Mouse (Mus musculus): ENCODE results near the gene Tnrc6a. TPM values are rescaled to one million over a fixed set of nuclear protein-coding genes. Genes with fewer than 3 reads are reported as not detected.
A peak's percentile ranks its signal among the peaks of the same experiment; 100 is the strongest.

The Tnrc6a gene
- polyA plus RNA-seq, 1 experiment from 2014 or later, result 59.8 TPM

GRCm38 (mm10) chr7:123113590-123113989 lies 10.1 kb upstream of the Tnrc6a start:
- no peak overlapping the region for H3K4me2 ChIP-seq (replicated peaks; ENCODE audit: low read depth, low read length)
- ATAC-seq (ENCODE audit: insufficient number of reproducible peaks, insufficient read depth, low FRiP score, low read depth), result no peak
- no peak overlapping the region for H3K9ac ChIP-seq (replicated peaks; ENCODE audit: low read depth, low read length)
- H3K9me3 ChIP-seq (ENCODE audit: control insufficient read depth, low read depth, low read length), result no peaks in the 10 kb centered on the region
- no peak overlapping the region for H3K27ac ChIP-seq (ENCODE audit: low read length)
- no peaks in the 10 kb centered on the region for H3K36me3 ChIP-seq (ENCODE audit: control insufficient read depth, insufficient read depth, low read length)
- WGBS, result 95% methylated on average over 6 of the region's 6 CpGs
- no peak overlapping the region for H3K4me3 ChIP-seq (ENCODE audit: low read depth, low read length)
- H3K4me1 ChIP-seq (ENCODE audit: control insufficient read depth, insufficient read depth, low read length), result peaks cover 6% of the 10 kb centered on the region
- no peaks in the 10 kb centered on the region for H3K27me3 ChIP-seq (ENCODE audit: control insufficient read depth, insufficient read depth, low read length)

- no peak overlapping the region for H3K4me3 ChIP-seq (ENCODE audit: low read depth, low read length)
- no peaks in the 10 kb centered on the region for H3K27me3 ChIP-seq (ENCODE audit: control insufficient read depth, insufficient read depth, low read length)
- no peaks in the 10 kb centered on the region for H3K4me1 ChIP-seq (ENCODE audit: control insufficient read depth, insufficient read depth, low read length)
- no peaks in the 10 kb centered on the region for H3K9me3 ChIP-seq (ENCODE audit: control insufficient read depth, low read depth, low read length)
- no peak overlapping the region for H3K27ac ChIP-seq (ENCODE audit: low read length)
- no peak overlapping the region for H3K4me2 ChIP-seq (replicated peaks; ENCODE audit: low read depth, low read length)
- no peaks in the 10 kb centered on the region for H3K36me3 ChIP-seq (ENCODE audit: control insufficient read depth, insufficient read depth, low read length)
- 68% methylated on average over 12 of the region's 12 CpGs for WGBS
- H3K9ac ChIP-seq (replicated peaks; ENCODE audit: low read depth, low read length), result no peak overlapping the region
- ATAC-seq (ENCODE audit: insufficient number of reproducible peaks, insufficient read depth, low FRiP score, low read depth), result no peak
These were observed 6.9 kb upstream of the Tnrc6a start for GRCm38 (mm10) chr7:123116799-123117198.

GRCm38 (mm10) chr7:123117209-123117608 lies 6.5 kb upstream of the Tnrc6a start:
- ATAC-seq (ENCODE audit: insufficient number of reproducible peaks, insufficient read depth, low FRiP score, low read depth), result no peak
- Histone ChIP-seq H3K36me3 (ENCODE audit: control insufficient read depth, insufficient read depth, low read length) (no peaks in the 10 kb centered on the region), H3K4me1 (ENCODE audit: control insufficient read depth, insufficient read depth, low read length) (no peaks in the 10 kb centered on the region), H3K4me2 (replicated peaks; ENCODE audit: low read depth, low read length) (no peak overlapping the region), H3K27me3 (ENCODE audit: control insufficient read depth, insufficient read depth, low read length) (no peaks in the 10 kb centered on the region), H3K9me3 (ENCODE audit: control insufficient read depth, low read depth, low read length) (no peaks in the 10 kb centered on the region), H3K4me3 (ENCODE audit: low read depth, low read length) (no peak overlapping the region), H3K9ac (replicated peaks; ENCODE audit: low read depth, low read length) (no peak overlapping the region), H3K27ac (ENCODE audit: low read length) (no peak overlapping the region)
- 84% methylated on average over 4 of the region's 4 CpGs for WGBS

- Histone ChIP-seq H3K4me1 (ENCODE audit: control insufficient read depth, insufficient read depth, low read length) (peaks cover 4% of the 10 kb centered on the region), H3K27ac (ENCODE audit: low read length) (no peak overlapping the region), H3K27me3 (ENCODE audit: control insufficient read depth, insufficient read depth, low read length) (no peaks in the 10 kb centered on the region), H3K36me3 (ENCODE audit: control insufficient read depth, insufficient read depth, low read length) (no peaks in the 10 kb centered on the region), H3K9ac (replicated peaks; ENCODE audit: low read depth, low read length) (no peak overlapping the region), H3K9me3 (ENCODE audit: control insufficient read depth, low read depth, low read length) (no peaks in the 10 kb centered on the region), H3K4me3 (ENCODE audit: low read depth, low read length) (no peak overlapping the region), H3K4me2 (replicated peaks; ENCODE audit: low read depth, low read length) (no peak overlapping the region)
- ATAC-seq (ENCODE audit: insufficient number of reproducible peaks, insufficient read depth, low FRiP score, low read depth), result no peak
- WGBS, result 81% methylated on average over 7 of the region's 7 CpGs
These were observed 3.2 kb upstream of the Tnrc6a start for GRCm38 (mm10) chr7:123120516-123120915.

- Histone ChIP-seq H3K4me1 (ENCODE audit: control insufficient read depth, insufficient read depth, low read length) (peaks cover 11% of the 10 kb centered on the region), H3K27me3 (ENCODE audit: control insufficient read depth, insufficient read depth, low read length) (no peaks in the 10 kb centered on the region), H3K9ac (replicated peaks; ENCODE audit: low read depth, low read length) (peak overlapping the region; percentile 94), H3K27ac (ENCODE audit: low read length) (peak overlapping the region; percentile 94), H3K9me3 (ENCODE audit: control insufficient read depth, low read depth, low read length) (no peaks in the 10 kb centered on the region), H3K36me3 (ENCODE audit: control insufficient read depth, insufficient read depth, low read length) (peaks cover 19% of the 10 kb centered on the region; the same call in 1 of the 2 replicates), H3K4me3 (ENCODE audit: low read depth, low read length) (peak overlapping the region; percentile 97), H3K4me2 (replicated peaks; ENCODE audit: low read depth, low read length) (peak overlapping the region; percentile 66)
- ATAC-seq (ENCODE audit: insufficient number of reproducible peaks, insufficient read depth, low FRiP score, low read depth), result peak; percentile 77
- WGBS, result under 1% methylated on average over 33 of the region's 45 CpGs
These were observed 623 bp downstream of the Tnrc6a start for GRCm38 (mm10) chr7:123124299-123124716.

GRCm38 (mm10) chr7:123124735-123125181 lies 1.1 kb downstream of the Tnrc6a start:
- Histone ChIP-seq H3K9me3 (ENCODE audit: control insufficient read depth, low read depth, low read length) (no peaks in the 10 kb centered on the region), H3K9ac (replicated peaks; ENCODE audit: low read depth, low read length) (peak overlapping the region; percentile 94), H3K36me3 (ENCODE audit: control insufficient read depth, insufficient read depth, low read length) (peaks cover 19% of the 10 kb centered on the region; the same call in 1 of the 2 replicates), H3K4me2 (replicated peaks; ENCODE audit: low read depth, low read length) (peak overlapping the region; percentile 66), H3K27me3 (ENCODE audit: control insufficient read depth, insufficient read depth, low read length) (no peaks in the 10 kb centered on the region), H3K27ac (ENCODE audit: low read length) (peak overlapping the region; percentile 94; the same call in 1 of the 2 replicates), H3K4me1 (ENCODE audit: control insufficient read depth, insufficient read depth, low read length) (peaks cover 11% of the 10 kb centered on the region), H3K4me3 (ENCODE audit: low read depth, low read length) (peak overlapping the region; percentile 97)
- under 1% methylated on average over 16 of the region's 16 CpGs for WGBS
- peak; percentile 15; the same call in 1 of the 2 replicates for ATAC-seq (ENCODE audit: insufficient number of reproducible peaks, insufficient read depth, low FRiP score, low read depth)

GRCm38 (mm10) chr7:123126056-123126455 lies 2.4 kb downstream of the Tnrc6a start:
- Histone ChIP-seq H3K27ac (ENCODE audit: low read length) (no peak overlapping the region), H3K4me2 (replicated peaks; ENCODE audit: low read depth, low read length) (no peak overlapping the region), H3K27me3 (ENCODE audit: control insufficient read depth, insufficient read depth, low read length) (no peaks in the 10 kb centered on the region), H3K4me3 (ENCODE audit: low read depth, low read length) (no peak overlapping the region), H3K4me1 (ENCODE audit: control insufficient read depth, insufficient read depth, low read length) (peaks cover 11% of the 10 kb centered on the region), H3K9me3 (ENCODE audit: control insufficient read depth, low read depth, low read length) (no peaks in the 10 kb centered on the region), H3K36me3 (ENCODE audit: control insufficient read depth, insufficient read depth, low read length) (peaks cover 19% of the 10 kb centered on the region; the same call in 1 of the 2 replicates), H3K9ac (replicated peaks; ENCODE audit: low read depth, low read length) (no peak overlapping the region)
- no peak for ATAC-seq (ENCODE audit: insufficient number of reproducible peaks, insufficient read depth, low FRiP score, low read depth)
- WGBS, result 34% methylated on average over 4 of the region's 4 CpGs

GRCm38 (mm10) chr7:123127301-123127700 lies 3.6 kb downstream of the Tnrc6a start:
- H3K9ac ChIP-seq (replicated peaks; ENCODE audit: low read depth, low read length), result no peak overlapping the region
- H3K4me1 ChIP-seq (ENCODE audit: control insufficient read depth, insufficient read depth, low read length), result peaks cover 11% of the 10 kb centered on the region
- no peak overlapping the region for H3K4me3 ChIP-seq (ENCODE audit: low read depth, low read length)
- no peaks in the 10 kb centered on the region for H3K9me3 ChIP-seq (ENCODE audit: control insufficient read depth, low read depth, low read length)
- no peak overlapping the region for H3K4me2 ChIP-seq (replicated peaks; ENCODE audit: low read depth, low read length)
- no peaks in the 10 kb centered on the region for H3K27me3 ChIP-seq (ENCODE audit: control insufficient read depth, insufficient read depth, low read length)
- no peak for ATAC-seq (ENCODE audit: insufficient number of reproducible peaks, insufficient read depth, low FRiP score, low read depth)
- H3K27ac ChIP-seq (ENCODE audit: low read length), result no peak overlapping the region
- 76% methylated on average over 1 of the region's 1 CpGs for WGBS
- H3K36me3 ChIP-seq (ENCODE audit: control insufficient read depth, insufficient read depth, low read length), result peaks cover 22% of the 10 kb centered on the region; the same call in 1 of the 2 replicates

GRCm38 (mm10) chr7:123127981-123128380 lies 4.3 kb downstream of the Tnrc6a start:
- ATAC-seq (ENCODE audit: insufficient number of reproducible peaks, insufficient read depth, low FRiP score, low read depth), result no peak
- no peaks in the 10 kb centered on the region for H3K9me3 ChIP-seq (ENCODE audit: control insufficient read depth, low read depth, low read length)
- H3K4me2 ChIP-seq (replicated peaks; ENCODE audit: low read depth, low read length), result no peak overlapping the region
- WGBS, result 9% methylated on average over 1 of the region's 1 CpGs
- H3K9ac ChIP-seq (replicated peaks; ENCODE audit: low read depth, low read length), result no peak overlapping the region
- H3K4me1 ChIP-seq (ENCODE audit: control insufficient read depth, insufficient read depth, low read length), result peaks cover 13% of the 10 kb centered on the region
- peaks cover 22% of the 10 kb centered on the region; the same call in 1 of the 2 replicates for H3K36me3 ChIP-seq (ENCODE audit: control insufficient read depth, insufficient read depth, low read length)
- no peak overlapping the region for H3K27ac ChIP-seq (ENCODE audit: low read length)
- H3K4me3 ChIP-seq (ENCODE audit: low read depth, low read length), result no peak overlapping the region
- H3K27me3 ChIP-seq (ENCODE audit: control insufficient read depth, insufficient read depth, low read length), result no peaks in the 10 kb centered on the region

All from stomach, embryonic 14.5 days (tissue).